Mouse (Mus musculus): ENCODE results near the gene Ranbp9. TPM values are rescaled to one million over a fixed set of nuclear protein-coding genes. Genes with fewer than 3 reads are reported as not detected.
"Not testable (repeated sequence)": the region's sequence is repeated elsewhere in the genome, so short reads cannot be mapped to it uniquely, and the experiment has no call there.

The Ranbp9 gene
- polyA plus RNA-seq, 1 experiment = 13.7 TPM

DNA sequence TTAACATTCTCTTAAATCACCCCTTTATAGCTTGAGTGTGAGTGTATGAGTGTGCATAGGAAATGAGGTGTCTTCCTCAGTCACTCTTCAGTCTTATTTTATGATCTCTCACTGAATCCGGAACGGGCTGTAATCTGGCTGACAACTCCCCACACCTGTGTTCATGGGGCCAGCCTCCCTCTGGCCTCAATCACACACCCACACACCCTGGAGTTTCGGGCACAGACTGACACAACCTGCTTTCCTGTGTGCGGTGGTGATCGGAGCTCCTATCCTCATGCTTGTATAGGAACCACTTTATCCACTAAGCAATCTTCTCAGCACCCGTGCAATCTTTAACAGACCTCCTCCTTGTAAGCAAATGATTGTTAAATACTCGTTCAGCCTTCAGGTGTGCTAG, 4.9 kb downstream of the Ranbp9 start:
- Histone ChIP-seq H3K27me3 (ENCODE audit: control insufficient read depth, insufficient read depth, low read length) (no peaks in the 10 kb centered on the region), H3K36me3 (ENCODE audit: control insufficient read depth, insufficient read depth, low read length) (no peaks in the 10 kb centered on the region), H3K4me1 (ENCODE audit: control insufficient read depth, insufficient read depth, insufficient read length, low read length) (peaks cover 9% of the 10 kb centered on the region; the same call in 1 of the 2 replicates), H3K27ac (ENCODE audit: insufficient read depth, low read depth, low read length) (no peak overlapping the region), H3K4me3 (ENCODE audit: low read depth, low read length) (no peak overlapping the region)
- TF ChIP-seq POLR2A (IDR thresholded peaks at IDR 0.05; ENCODE audit: low read depth, low read length) (no peak), CTCF (IDR thresholded peaks at IDR 0.05; ENCODE audit: extremely low read depth, insufficient read length, insufficient replicate concordance, low read depth, low read length) (no peak)
- 29% methylated on average over 7 of the region's 7 CpGs for WGBS

DNA sequence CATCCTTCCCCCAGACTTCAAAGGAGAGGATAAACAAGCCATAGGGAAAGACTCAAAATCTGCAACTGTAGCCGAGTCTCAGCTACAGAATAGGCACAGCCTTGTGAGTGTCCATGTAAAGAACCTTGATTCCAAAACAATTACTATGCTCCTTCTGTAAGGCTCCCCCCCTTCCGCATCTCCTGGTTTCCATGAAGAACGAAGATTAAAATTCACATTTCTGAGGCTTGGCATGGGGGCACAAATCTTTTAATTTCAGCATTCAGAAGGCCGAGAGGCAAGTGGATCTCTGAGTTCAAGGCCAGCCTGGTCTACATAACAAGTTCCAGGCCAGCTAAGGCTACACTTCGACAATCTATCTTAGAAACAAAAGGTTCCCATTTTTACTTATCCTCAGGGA, 6.4 kb downstream of the Ranbp9 start:
- no peak overlapping the region for H3K27ac ChIP-seq (ENCODE audit: insufficient read depth, low read depth, low read length)
- no peaks in the 10 kb centered on the region for H3K36me3 ChIP-seq (ENCODE audit: control insufficient read depth, insufficient read depth, low read length)
- peaks cover 9% of the 10 kb centered on the region; the same call in 1 of the 2 replicates for H3K4me1 ChIP-seq (ENCODE audit: control insufficient read depth, insufficient read depth, insufficient read length, low read length)
- 71% methylated on average over 5 of the region's 5 CpGs for WGBS
- no peaks in the 10 kb centered on the region for H3K27me3 ChIP-seq (ENCODE audit: control insufficient read depth, insufficient read depth, low read length)
- no peak overlapping the region for H3K4me3 ChIP-seq (ENCODE audit: low read depth, low read length)
- TF ChIP-seq POLR2A (IDR thresholded peaks at IDR 0.05; ENCODE audit: low read depth, low read length) (no peak), CTCF (IDR thresholded peaks at IDR 0.05; ENCODE audit: extremely low read depth, insufficient read length, insufficient replicate concordance, low read depth, low read length) (no peak)

DNA sequence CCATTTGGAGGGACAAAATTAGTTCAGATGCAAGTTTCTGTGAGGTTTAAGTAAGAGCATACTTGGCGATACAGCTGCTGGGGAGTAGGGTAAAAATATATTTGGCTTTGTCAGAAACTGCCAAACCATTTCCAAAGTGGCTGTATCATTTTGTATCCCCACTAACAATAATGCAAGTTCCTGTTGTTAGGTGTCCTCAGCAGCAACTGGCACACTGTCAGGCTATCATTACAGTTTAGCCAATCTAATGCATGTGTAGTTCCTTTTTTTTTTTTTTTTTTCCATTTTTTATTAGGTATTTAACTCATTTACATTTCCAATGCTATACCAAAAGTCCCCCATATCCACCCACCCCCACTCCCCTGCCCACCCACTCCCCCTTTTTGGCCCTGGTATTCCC, 9.2 kb downstream of the Ranbp9 start:
- 79% methylated on average over 1 of the region's 1 CpGs for WGBS
- not testable (repeated sequence) for H3K36me3 ChIP-seq (ENCODE audit: control insufficient read depth, insufficient read depth, low read length); H3K4me1 ChIP-seq (ENCODE audit: control insufficient read depth, insufficient read depth, insufficient read length, low read length); H3K27me3 ChIP-seq (ENCODE audit: control insufficient read depth, insufficient read depth, low read length); H3K4me3 ChIP-seq (ENCODE audit: low read depth, low read length); H3K27ac ChIP-seq (ENCODE audit: insufficient read depth, low read depth, low read length)

GRCm38 (mm10) chr13:43469607-43470006, 11.5 kb downstream of the Ranbp9 start:
- TF ChIP-seq POLR2A (IDR thresholded peaks at IDR 0.05; ENCODE audit: low read depth, low read length) (no peak), CTCF (IDR thresholded peaks at IDR 0.05; ENCODE audit: extremely low read depth, insufficient read length, insufficient replicate concordance, low read depth, low read length) (no peak)
- Histone ChIP-seq H3K27ac (ENCODE audit: insufficient read depth, low read depth, low read length) (no peak overlapping the region), H3K36me3 (ENCODE audit: control insufficient read depth, insufficient read depth, low read length) (no peaks in the 10 kb centered on the region), H3K4me1 (ENCODE audit: control insufficient read depth, insufficient read depth, insufficient read length, low read length) (peaks cover 3% of the 10 kb centered on the region; the same call in 1 of the 2 replicates), H3K4me3 (ENCODE audit: low read depth, low read length) (no peak overlapping the region), H3K27me3 (ENCODE audit: control insufficient read depth, insufficient read depth, low read length) (no peaks in the 10 kb centered on the region)
- WGBS = 90% methylated on average over 1 of the region's 1 CpGs

GRCm38 (mm10) chr13:43464605-43465004, 16.5 kb downstream of the Ranbp9 start:
- 93% methylated on average over 2 of the region's 2 CpGs for WGBS
- H3K4me3 ChIP-seq (ENCODE audit: low read depth, low read length) = no peak overlapping the region
- H3K36me3 ChIP-seq (ENCODE audit: control insufficient read depth, insufficient read depth, low read length) = peaks cover 5% of the 10 kb centered on the region
- no peaks in the 10 kb centered on the region for H3K27me3 ChIP-seq (ENCODE audit: control insufficient read depth, insufficient read depth, low read length)
- no peak overlapping the region for H3K27ac ChIP-seq (ENCODE audit: insufficient read depth, low read depth, low read length)
- H3K4me1 ChIP-seq (ENCODE audit: control insufficient read depth, insufficient read depth, insufficient read length, low read length) = no peaks in the 10 kb centered on the region
- TF ChIP-seq POLR2A (IDR thresholded peaks at IDR 0.05; ENCODE audit: low read depth, low read length) = no peak

DNA sequence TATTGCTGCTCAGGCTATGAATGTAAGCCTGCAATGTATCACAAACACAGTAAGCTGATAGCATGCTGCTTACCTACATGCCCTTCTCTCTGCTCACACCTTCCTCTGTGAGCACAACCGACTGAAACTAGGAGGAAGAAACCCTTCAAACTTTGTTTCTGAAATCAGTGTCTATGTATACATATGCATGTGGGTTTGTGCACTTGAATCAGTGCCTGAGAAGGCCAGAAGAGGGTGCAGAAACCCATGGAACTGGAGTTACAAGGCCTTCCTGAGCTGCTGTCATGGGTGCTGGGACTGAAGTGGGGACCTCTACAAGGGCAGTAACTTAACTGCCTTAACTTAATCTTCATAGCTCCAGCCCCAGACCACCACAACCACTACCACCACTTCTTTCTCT, 23.9 kb downstream of the Ranbp9 start:
- H3K27ac ChIP-seq (ENCODE audit: insufficient read depth, low read depth, low read length) = no peak overlapping the region
- WGBS = 9% methylated on average over 1 of the region's 1 CpGs

GRCm38 (mm10) chr13:43454431-43454830, 26.7 kb downstream of the Ranbp9 start:
- TF ChIP-seq CTCF (IDR thresholded peaks at IDR 0.05; ENCODE audit: extremely low read depth, insufficient read length, insufficient replicate concordance, low read depth, low read length) (no peak), POLR2A (IDR thresholded peaks at IDR 0.05; ENCODE audit: low read depth, low read length) (no peak)
- H3K27me3 ChIP-seq (ENCODE audit: control insufficient read depth, insufficient read depth, low read length) = no peaks in the 10 kb centered on the region
- 69% methylated on average over 7 of the region's 7 CpGs for WGBS
- peaks cover 10% of the 10 kb centered on the region; the same call in 1 of the 2 replicates for H3K4me1 ChIP-seq (ENCODE audit: control insufficient read depth, insufficient read depth, insufficient read length, low read length)
- H3K36me3 ChIP-seq (ENCODE audit: control insufficient read depth, insufficient read depth, low read length) = peaks cover 4% of the 10 kb centered on the region; the same call in 1 of the 2 replicates
- H3K4me3 ChIP-seq (ENCODE audit: low read depth, low read length) = no peak overlapping the region
- H3K27ac ChIP-seq (ENCODE audit: insufficient read depth, low read depth, low read length) = no peak overlapping the region

More for the DNA sequence above, 23.9 kb downstream of the Ranbp9 start:
- TF ChIP-seq CTCF (IDR thresholded peaks at IDR 0.05; ENCODE audit: extremely low read depth, insufficient read length, insufficient replicate concordance, low read depth, low read length) = no peak
- no peak for TF ChIP-seq POLR2A (IDR thresholded peaks at IDR 0.05; ENCODE audit: low read depth, low read length)
- Histone ChIP-seq H3K36me3 (ENCODE audit: control insufficient read depth, insufficient read depth, low read length) (peaks cover 10% of the 10 kb centered on the region), H3K4me1 (ENCODE audit: control insufficient read depth, insufficient read depth, insufficient read length, low read length) (peaks cover 7% of the 10 kb centered on the region; the same call in 1 of the 2 replicates), H3K4me3 (ENCODE audit: low read depth, low read length) (no peak overlapping the region), H3K27me3 (ENCODE audit: control insufficient read depth, insufficient read depth, low read length) (no peaks in the 10 kb centered on the region)

Measured in small intestine, adult 2 months (tissue).